In genomic region chr5:139358653-139359052, GRCm38 (mm10) we compare ENCODE assay signal across 9 mouse cellular contexts. TPM values are rescaled to one million over a fixed set of nuclear protein-coding genes. Genes with fewer than 3 reads are reported as not detected.
DNase-seq lines count a peak whose midpoint lies in the region; ATAC-seq and TF ChIP-seq lines count a peak whose summit lies in the region.
"Had no signal": no experiment of that assay in that cellular context is flagged by ENCODE, and none has a peak within 500 bp of the region (broad histone marks: within the 10 kb centered on the region; RNA-seq: fewer than 3 reads in every experiment).

No protein-coding gene starts in this region.

- ATAC-seq in forebrain, embryonic 12.5 days (ENCODE audit: low FRiP score) = peak; percentile 31; the same call in 1 of the 2 replicates
- no peak for ATAC-seq in forebrain, embryonic 16.5 days
- 0 out of 2 replicates have a peak, but pooled peaks have one; percentile 20 for ATAC-seq in heart, embryonic 12.5 days (ENCODE audit: insufficient number of reproducible peaks, low FRiP score)
- peak; percentile 77 for ATAC-seq in liver, postnatal 0 days

- peak; percentile 40 to 46 for DNase-seq in right cerebral cortex, adult 2 months (ENCODE audit: low spot score in 2 of 2)
- no peak for DNase-seq in right cerebral cortex, postnatal 4 days
- DNase-seq in liver, postnatal 0 days = peak; percentile 70
- DNase-seq in ovary, postnatal 10 days (ENCODE audit: low spot score) = no peak
- no peak for DNase-seq in left cerebral cortex, adult 18-20 months (ENCODE audit: low spot score in 2 of 2)

- no peaks in the 10 kb centered on the region for H3K27me3 ChIP-seq in forebrain, embryonic 12.5 days
- H3K27me3 ChIP-seq in forebrain, embryonic 16.5 days (replicated peaks; ENCODE audit: control insufficient read depth, insufficient read depth, low read length) = no peaks in the 10 kb centered on the region
- H3K27me3 ChIP-seq in heart, embryonic 12.5 days (replicated peaks) = peaks cover 23% of the 10 kb centered on the region
- no peaks in the 10 kb centered on the region for H3K27me3 ChIP-seq in liver, postnatal 0 days (ENCODE audit: insufficient read depth, low read length)
- H3K27me3 ChIP-seq: limb, embryonic 12.5 days had no signal

- WGBS in forebrain, embryonic 12.5 days = 78% methylated on average over 2 of the region's 2 CpGs
- 83% methylated on average over 2 of the region's 2 CpGs for WGBS in forebrain, embryonic 16.5 days
- WGBS in heart, embryonic 12.5 days = 38% methylated on average over 2 of the region's 2 CpGs
- 66% methylated on average over 2 of the region's 2 CpGs for WGBS in liver, postnatal 0 days (ENCODE audit: insufficient replicate concordance)

- no peaks in the 10 kb centered on the region for H3K9me3 ChIP-seq in forebrain, embryonic 12.5 days
- no peaks in the 10 kb centered on the region for H3K9me3 ChIP-seq in forebrain, embryonic 16.5 days (ENCODE audit: control insufficient read depth, low read length)
- H3K9me3 ChIP-seq in heart, embryonic 12.5 days (replicated peaks) = no peaks in the 10 kb centered on the region
- H3K9me3 ChIP-seq in liver, postnatal 0 days (ENCODE audit: low read length) = no peaks in the 10 kb centered on the region
- H3K9me3 ChIP-seq: limb, embryonic 12.5 days had no signal

- peak; percentile 81 for TF ChIP-seq CTCF in liver, postnatal 0 days (IDR thresholded peaks at IDR 0.05; ENCODE audit: low read depth)

- H3K4me1 ChIP-seq in forebrain, embryonic 12.5 days = no peaks in the 10 kb centered on the region
- no peaks in the 10 kb centered on the region for H3K4me1 ChIP-seq in forebrain, embryonic 16.5 days (replicated peaks; ENCODE audit: control insufficient read depth, insufficient read depth, low read length)
- H3K4me1 ChIP-seq in heart, embryonic 12.5 days (replicated peaks) = peaks cover 11% of the 10 kb centered on the region; the same call in 1 of the 2 replicates
- H3K4me1 ChIP-seq in liver, postnatal 0 days (ENCODE audit: insufficient read depth) = peaks cover 3% of the 10 kb centered on the region

- H3K36me3 ChIP-seq in forebrain, embryonic 12.5 days (replicated peaks) = peaks cover 2% of the 10 kb centered on the region; the same call in 1 of the 2 replicates
- H3K36me3 ChIP-seq in forebrain, embryonic 16.5 days (ENCODE audit: control insufficient read depth, insufficient read depth) = no peaks in the 10 kb centered on the region
- H3K36me3 ChIP-seq in heart, embryonic 12.5 days = no peaks in the 10 kb centered on the region
- H3K36me3 ChIP-seq in liver, postnatal 0 days (replicated peaks; ENCODE audit: insufficient read depth, low read length) = no peaks in the 10 kb centered on the region

- no peak for TF ChIP-seq EP300 in liver, postnatal 0 days (IDR thresholded peaks at IDR 0.05; ENCODE audit: low read depth)

- H3K4me3 ChIP-seq in forebrain, embryonic 12.5 days (replicated peaks) = no peak overlapping the region
- H3K4me3 ChIP-seq in forebrain, embryonic 16.5 days (replicated peaks; ENCODE audit: low read length) = no peak overlapping the region
- H3K4me3 ChIP-seq in heart, embryonic 12.5 days = no peak overlapping the region
- H3K4me3 ChIP-seq in liver, postnatal 0 days (ENCODE audit: low read depth, low read length) = no peak overlapping the region
- H3K4me3 ChIP-seq: limb, embryonic 12.5 days had no signal

- no peak overlapping the region for H3K9ac ChIP-seq in forebrain, embryonic 12.5 days
- no peak overlapping the region for H3K9ac ChIP-seq in forebrain, embryonic 16.5 days (replicated peaks; ENCODE audit: low read depth, low read length)
- no peak overlapping the region for H3K9ac ChIP-seq in heart, embryonic 12.5 days
- H3K9ac ChIP-seq in liver, postnatal 0 days (replicated peaks) = no peak overlapping the region
- H3K9ac ChIP-seq: limb, embryonic 12.5 days had no signal

- H3K4me2 ChIP-seq in forebrain, embryonic 12.5 days = no peak overlapping the region
- H3K4me2 ChIP-seq in forebrain, embryonic 16.5 days (ENCODE audit: low read length) = no peak overlapping the region
- no peak overlapping the region for H3K4me2 ChIP-seq in heart, embryonic 12.5 days
- no peak overlapping the region for H3K4me2 ChIP-seq in liver, postnatal 0 days (ENCODE audit: low read depth, low read length)
- H3K4me2 ChIP-seq: limb, embryonic 12.5 days had no signal

- H3K27ac ChIP-seq in forebrain, embryonic 12.5 days = no peak overlapping the region
- H3K27ac ChIP-seq in forebrain, embryonic 16.5 days (ENCODE audit: low read length) = no peak overlapping the region
- no peak overlapping the region for H3K27ac ChIP-seq in heart, embryonic 12.5 days (ENCODE audit: poor library complexity, severe bottlenecking)
- peak overlapping the region; percentile 13 for H3K27ac ChIP-seq in liver, postnatal 0 days (ENCODE audit: low read depth)
- H3K27ac ChIP-seq: limb, embryonic 12.5 days had no signal

RNA-seq across cellular contexts. Expression of gene Cyp2w1, which starts 6.2 kb away (rescaled TPM):
- polyA plus RNA-seq in forebrain, embryonic 12.5 days (2016; fragmentation: Nextera tagmentation; extraction: Ambion mirVana) = 0.17 and 0.24 TPM in 2 replicates
- not detected in 2 replicates for polyA plus RNA-seq in forebrain, embryonic 16.5 days (2015; fragmentation: Nextera tagmentation; extraction: Ambion mirVana)
- polyA plus RNA-seq in heart, embryonic 12.5 days (2016; fragmentation: Nextera tagmentation; extraction: Ambion mirVana) = not detected in 2 replicates
- not detected in 2 replicates for polyA plus RNA-seq in liver, postnatal 0 days (2015; fragmentation: Nextera tagmentation; extraction: Ambion mirVana)
- not detected for total RNA-seq in left cerebral cortex, adult 18-20 months (2021)

RNA-seq across cellular contexts. Expression of gene Cox19, which starts 7.4 kb away (rescaled TPM):
- polyA plus RNA-seq in forebrain, embryonic 12.5 days (2016; fragmentation: Nextera tagmentation; extraction: Ambion mirVana) = 105 and 117 TPM in 2 replicates
- polyA plus RNA-seq in forebrain, embryonic 16.5 days (2015; fragmentation: Nextera tagmentation; extraction: Ambion mirVana) = 90.6 and 97.9 TPM in 2 replicates
- polyA plus RNA-seq in heart, embryonic 12.5 days (2016; fragmentation: Nextera tagmentation; extraction: Ambion mirVana) = 66.2 and 72.6 TPM in 2 replicates
- 34.4 and 37.1 TPM in 2 replicates for polyA plus RNA-seq in liver, postnatal 0 days (2015; fragmentation: Nextera tagmentation; extraction: Ambion mirVana)
- total RNA-seq in left cerebral cortex, adult 18-20 months (2021) = 10 to 100 TPM; 66.8 to 67.7 TPM

RNA-seq across cellular contexts. Expression of gene Gpr146, which starts 18.8 kb away (rescaled TPM):
- polyA plus RNA-seq in forebrain, embryonic 12.5 days (2016; fragmentation: Nextera tagmentation; extraction: Ambion mirVana) = 1.2 and 1.4 TPM in 2 replicates
- 1.5 and 1.8 TPM in 2 replicates for polyA plus RNA-seq in forebrain, embryonic 16.5 days (2015; fragmentation: Nextera tagmentation; extraction: Ambion mirVana)
- polyA plus RNA-seq in heart, embryonic 12.5 days (2016; fragmentation: Nextera tagmentation; extraction: Ambion mirVana) = 8.2 and 8.5 TPM in 2 replicates
- 14.5 and 14.7 TPM in 2 replicates for polyA plus RNA-seq in liver, postnatal 0 days (2015; fragmentation: Nextera tagmentation; extraction: Ambion mirVana)
- 10 to 100 TPM; 10.6 to 13.0 TPM for total RNA-seq in left cerebral cortex, adult 18-20 months (2021)

RNA-seq across cellular contexts. Expression of gene Adap1, which starts 33.2 kb away (rescaled TPM):
- 2.3 and 3.3 TPM in 2 replicates for polyA plus RNA-seq in forebrain, embryonic 12.5 days (2016; fragmentation: Nextera tagmentation; extraction: Ambion mirVana)
- polyA plus RNA-seq in forebrain, embryonic 16.5 days (2015; fragmentation: Nextera tagmentation; extraction: Ambion mirVana) = 21.5 and 35.5 TPM in 2 replicates
- polyA plus RNA-seq in heart, embryonic 12.5 days (2016; fragmentation: Nextera tagmentation; extraction: Ambion mirVana) = 1.1 and 2.1 TPM in 2 replicates
- polyA plus RNA-seq in liver, postnatal 0 days (2015; fragmentation: Nextera tagmentation; extraction: Ambion mirVana) = 3.7 and 4.3 TPM in 2 replicates
- 100 to 1,000 TPM; 229 to 237 TPM for total RNA-seq in left cerebral cortex, adult 18-20 months (2021)

RNA-seq across cellular contexts. Expression of gene C130050O18Rik, which starts 46.4 kb away (rescaled TPM):
- polyA plus RNA-seq in forebrain, embryonic 12.5 days (2016; fragmentation: Nextera tagmentation; extraction: Ambion mirVana) = 0.10 and 0.22 TPM in 2 replicates
- polyA plus RNA-seq in forebrain, embryonic 16.5 days (2015; fragmentation: Nextera tagmentation; extraction: Ambion mirVana) = 0.21 and 0.37 TPM in 2 replicates
- polyA plus RNA-seq in heart, embryonic 12.5 days (2016; fragmentation: Nextera tagmentation; extraction: Ambion mirVana) = 0.10 and 0.36 TPM in 2 replicates
- polyA plus RNA-seq in liver, postnatal 0 days (2015; fragmentation: Nextera tagmentation; extraction: Ambion mirVana) = 1.9 and 2.0 TPM in 2 replicates
- under 1 TPM in 1 of 2 experiments, not detected in 1; 0.33 TPM for total RNA-seq in left cerebral cortex, adult 18-20 months (2021)

Comparison
In these comparisons a context has a peak if more than half of its experiments do, and no peak if none do; other contexts are left out.
1. DNase-seq: peak in right cerebral cortex, adult 2 months (2 of 2) and liver, postnatal 0 days (single experiment); none in right cerebral cortex, postnatal 4 days (single experiment), ovary, postnatal 10 days (single experiment) and left cerebral cortex, adult 18-20 months (0 of 2).